Mouse (Mus musculus): ENCODE results near the gene Izumo4. TPM values are rescaled to one million over a fixed set of nuclear protein-coding genes. Genes with fewer than 3 reads are reported as not detected.

Gene Izumo4
- total RNA-seq, 2 experiments from 2014 or later: 11.0 to 18.0 TPM

- DNase-seq (ENCODE audit: low spot score in 2 of 2): no peak
Measured at GRCm38 (mm10) chr10:80684984-80685383, 17.0 kb upstream of the Izumo4 start.

- no peak for DNase-seq (ENCODE audit: low spot score in 2 of 2)
Measured at GRCm38 (mm10) chr10:80686617-80687016, 15.4 kb upstream of the Izumo4 start.

GRCm38 (mm10) chr10:80687850-80688249 is 14.1 kb upstream of the Izumo4 start:
- no peak for DNase-seq (ENCODE audit: low spot score in 2 of 2)

- no peak for DNase-seq (ENCODE audit: low spot score in 2 of 2)
Measured at GRCm38 (mm10) chr10:80692249-80693165, 9.5 kb upstream of the Izumo4 start.

- DNase-seq (ENCODE audit: low spot score in 2 of 2): no peak
Measured at GRCm38 (mm10) chr10:80693401-80694045, 8.5 kb upstream of the Izumo4 start.

GRCm38 (mm10) chr10:80694159-80694938 is 7.6 kb upstream of the Izumo4 start:
- DNase-seq (ENCODE audit: low spot score in 2 of 2): no peak

GRCm38 (mm10) chr10:80695186-80695585 is 6.8 kb upstream of the Izumo4 start:
- DNase-seq (ENCODE audit: low spot score in 2 of 2): peak in 1 of 2 experiments; percentile 52

- DNase-seq (ENCODE audit: low spot score in 2 of 2): no peak
Measured at GRCm38 (mm10) chr10:80695801-80696501, 6.0 kb upstream of the Izumo4 start.

- no peak for DNase-seq (ENCODE audit: low spot score in 2 of 2)
Measured at GRCm38 (mm10) chr10:80696502-80697392, 5.2 kb upstream of the Izumo4 start.

- DNase-seq (ENCODE audit: low spot score in 2 of 2): no peak
Measured at GRCm38 (mm10) chr10:80697393-80697787, 4.6 kb upstream of the Izumo4 start.

GRCm38 (mm10) chr10:80697812-80698211 is 4.2 kb upstream of the Izumo4 start:
- DNase-seq (ENCODE audit: low spot score in 2 of 2): no peak

GRCm38 (mm10) chr10:80698605-80699004 is 3.4 kb upstream of the Izumo4 start:
- no peak for DNase-seq (ENCODE audit: low spot score in 2 of 2)

- no peak for DNase-seq (ENCODE audit: low spot score in 2 of 2)
Measured at GRCm38 (mm10) chr10:80700038-80700504, 1.9 kb upstream of the Izumo4 start.

GRCm38 (mm10) chr10:80700732-80701131 is 1.3 kb upstream of the Izumo4 start:
- no peak for DNase-seq (ENCODE audit: low spot score in 2 of 2)

GRCm38 (mm10) chr10:80702536-80703390 is 779 bp downstream of the Izumo4 start:
- peak; percentile 89 to 91 for DNase-seq (ENCODE audit: low spot score in 2 of 2)

- DNase-seq (ENCODE audit: low spot score in 2 of 2): no peak
Measured at GRCm38 (mm10) chr10:80703643-80704042, 1.7 kb downstream of the Izumo4 start.

- DNase-seq (ENCODE audit: low spot score in 2 of 2): no peak
Measured at GRCm38 (mm10) chr10:80704418-80704817, 2.4 kb downstream of the Izumo4 start.

- DNase-seq (ENCODE audit: low spot score in 2 of 2): no peak
Measured at GRCm38 (mm10) chr10:80705033-80705432, 3.0 kb downstream of the Izumo4 start.

- no peak for DNase-seq (ENCODE audit: low spot score in 2 of 2)
Measured at GRCm38 (mm10) chr10:80705479-80705878, 3.5 kb downstream of the Izumo4 start.
